Mouse (Mus musculus) gastrocnemius, postnatal 25 days (tissue): ENCODE results near the gene Grid1. TPM values are rescaled to one million over a fixed set of nuclear protein-coding genes. Genes with fewer than 3 reads are reported as not detected.

Experiments
- DNase-seq: peaks from one replicate; pipeline ENCODE4 v3.0.0; 2022
- microRNA-seq, 2 experiments: library from miRNA; unstranded; fragments of <30 nt; microRNA quantifications; one replicate each; pipeline ENCODE4 v1.2.0; 2021; ENCODE audit warnings: borderline replicate concordance in 2 of 2
- total RNA-seq, 2 experiments: library from RNA; stranded (reverse); gene quantifications; 1 replicate in 1 of 2; 2 replicates in 1 of 2; pipeline ENCODE4 v1.2.3; 2021

The Grid1 gene
- total RNA-seq, 2 experiments from 2014 or later, result not detected

DNA sequence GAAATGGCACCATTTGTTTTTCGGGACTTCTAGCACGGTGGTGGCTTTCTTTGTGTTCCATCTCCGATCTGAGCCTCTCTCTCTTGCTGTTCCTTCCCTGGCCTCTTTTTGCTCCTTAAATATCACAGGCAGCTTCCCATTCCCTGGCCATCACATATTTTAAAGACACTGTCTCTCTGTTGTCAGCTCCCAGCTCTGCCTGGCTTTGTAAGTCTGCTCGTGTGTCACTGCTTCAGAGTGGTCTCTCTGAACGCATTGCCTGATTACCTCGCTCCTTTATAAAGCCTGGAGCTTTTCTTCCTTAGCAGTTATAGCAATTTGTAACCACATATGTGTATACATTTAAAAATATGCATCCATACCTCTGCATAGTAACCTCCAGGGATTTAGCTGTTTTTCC is 648.3 kb downstream of the Grid1 start:
- DNase-seq, result no peak

DNA sequence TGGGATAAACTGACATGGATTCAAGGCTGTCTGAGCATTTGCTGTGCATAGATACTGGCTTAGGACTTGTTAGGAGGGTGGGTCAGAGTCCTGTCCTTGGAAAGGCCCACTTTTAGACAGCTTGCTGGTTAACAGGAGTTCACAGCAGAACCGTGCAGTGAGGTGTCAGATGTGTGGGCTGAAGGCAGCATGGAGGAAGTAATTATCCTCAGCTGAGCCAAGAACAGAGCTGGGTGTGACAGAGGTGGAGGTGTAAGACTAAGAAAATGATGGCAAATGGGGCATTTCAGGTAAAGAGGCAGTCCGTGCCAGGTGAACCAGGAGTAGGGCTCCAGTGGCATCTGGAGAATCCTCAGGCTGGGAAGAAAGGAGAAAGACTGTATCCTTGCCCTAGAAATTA is 666.1 kb downstream of the Grid1 start:
- DNase-seq, result no peak

DNA sequence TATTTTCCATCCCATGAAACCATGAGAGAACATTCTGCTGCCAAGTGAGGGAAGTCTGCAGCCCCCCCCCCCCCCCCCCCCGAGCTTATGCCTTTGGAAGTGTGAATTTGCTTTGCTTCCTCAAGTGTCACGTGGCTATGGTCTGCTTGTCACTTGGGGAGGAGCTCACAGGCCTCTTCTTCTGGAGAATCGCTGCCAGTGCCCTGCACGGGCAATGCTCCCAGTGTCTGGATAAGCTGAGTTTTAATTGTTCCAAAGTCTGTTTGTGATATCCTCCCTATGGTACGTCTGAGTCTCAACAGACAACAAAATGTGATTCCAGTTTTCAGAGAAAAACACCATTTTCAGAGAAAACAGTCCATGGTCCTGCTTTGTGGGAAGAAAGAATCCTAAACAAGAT is 682.4 kb downstream of the Grid1 start:
- no peak for DNase-seq

DNA sequence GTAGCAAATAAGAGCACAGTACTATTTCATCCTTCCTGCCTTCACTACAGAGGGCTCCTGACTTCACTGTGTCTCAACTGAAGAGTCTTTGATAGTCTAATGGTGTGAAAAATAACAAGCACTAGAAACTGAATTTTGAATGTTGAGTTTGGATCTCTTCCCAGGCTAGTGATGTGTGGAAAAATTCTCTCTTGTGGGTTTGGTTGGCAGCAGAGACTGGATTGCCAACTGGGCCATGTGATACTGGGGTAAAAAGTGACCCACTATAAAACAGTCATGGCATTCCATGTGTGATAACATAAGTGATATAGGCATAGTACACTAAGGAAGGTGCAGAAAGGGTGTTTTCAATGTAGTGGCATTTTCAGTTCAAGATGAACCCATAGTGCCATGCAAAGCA is 699.5 kb downstream of the Grid1 start:
- no peak for DNase-seq

DNA sequence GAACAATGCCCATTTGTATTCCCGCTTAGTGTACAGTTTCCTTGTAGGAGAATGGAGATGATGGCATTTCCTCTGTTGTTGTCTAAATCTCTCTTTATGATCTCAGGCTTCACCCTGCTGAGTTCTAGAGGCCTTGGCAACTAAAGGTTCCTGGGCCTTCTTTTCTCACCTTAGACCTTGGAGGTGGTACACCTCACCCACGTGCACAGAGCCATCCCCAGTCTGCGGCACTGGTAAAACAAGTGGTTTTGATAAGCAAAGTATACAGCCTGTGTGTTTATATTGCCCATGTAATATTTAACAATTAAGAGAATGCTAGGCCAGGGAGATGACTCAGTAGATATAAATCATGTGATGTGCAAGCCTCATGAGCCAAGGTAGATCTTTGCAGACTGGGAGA is 718.9 kb downstream of the Grid1 start:
- DNase-seq, result no peak

DNA sequence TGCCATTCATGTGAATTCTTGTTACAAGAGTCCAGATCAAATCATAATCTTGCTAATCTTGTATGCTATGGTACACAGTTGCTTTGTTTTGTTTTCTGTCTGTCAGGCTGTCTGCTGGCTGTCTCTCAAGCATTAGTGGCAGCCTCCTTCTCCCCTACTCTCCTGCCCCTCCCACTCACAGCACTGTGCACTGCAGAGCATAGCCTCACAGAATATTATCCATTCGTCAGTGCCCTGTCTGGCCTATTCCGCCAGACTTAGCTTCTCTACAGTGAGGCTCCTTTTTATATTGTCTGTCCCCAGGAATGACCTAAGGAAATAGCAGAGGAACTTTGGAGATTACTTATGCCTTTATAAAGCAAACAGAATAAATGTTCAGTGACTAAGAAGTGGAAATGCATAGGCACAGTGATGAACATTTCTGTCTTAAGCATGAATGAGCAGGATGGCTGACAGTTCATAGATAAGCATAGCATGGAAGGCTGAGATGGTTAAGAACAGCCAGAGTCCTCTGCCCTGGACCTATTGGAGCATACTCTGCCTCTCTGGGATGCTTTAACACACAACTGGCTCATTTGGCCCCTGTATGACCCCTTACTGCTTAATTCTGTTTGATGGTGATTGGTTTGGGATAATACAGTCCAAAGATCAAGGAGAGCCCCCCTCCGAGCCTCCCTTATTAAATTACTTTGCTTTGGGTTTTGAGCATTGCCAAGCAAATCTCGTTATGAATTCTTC is 721.5 kb downstream of the Grid1 start:
- no peak for DNase-seq

DNA sequence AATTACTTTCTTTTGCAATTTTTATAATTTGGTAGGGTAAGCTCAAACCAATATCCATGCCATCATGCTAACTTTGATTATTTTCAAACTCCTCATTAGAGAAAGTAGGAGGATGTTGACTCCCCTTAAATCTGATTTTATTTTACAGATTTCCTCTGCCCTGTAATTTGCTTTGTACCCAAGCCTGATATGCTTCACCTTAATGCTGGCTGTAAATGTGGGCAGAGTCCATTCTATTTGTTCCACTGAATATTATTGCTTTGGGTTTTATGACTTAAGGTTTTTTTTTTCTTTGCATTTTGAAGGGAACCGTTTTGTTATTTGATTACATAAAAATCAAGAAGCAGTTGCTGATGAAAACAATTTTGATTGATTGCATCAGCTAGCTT is 722.1 kb downstream of the Grid1 start:
- DNase-seq, result no peak

DNA sequence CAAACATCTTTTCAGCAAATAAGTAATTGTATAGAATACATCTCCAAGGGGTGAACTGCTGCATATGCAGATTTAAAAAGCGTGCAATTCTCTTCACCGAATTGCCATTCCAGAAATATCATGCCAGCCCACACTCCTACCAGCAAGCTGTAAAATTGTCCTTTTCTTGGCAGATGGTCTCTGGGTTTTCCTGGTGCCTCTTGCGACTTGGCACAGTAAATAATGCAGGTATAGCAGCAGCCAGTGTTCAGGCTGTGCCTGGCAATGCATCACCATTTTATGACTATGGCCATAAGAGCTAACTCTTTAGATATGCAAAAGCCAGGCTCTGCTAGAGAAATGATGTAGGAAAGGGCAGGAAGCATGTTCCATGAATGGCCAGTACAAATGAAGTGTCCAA is 734.4 kb downstream of the Grid1 start:
- no peak for DNase-seq

DNA sequence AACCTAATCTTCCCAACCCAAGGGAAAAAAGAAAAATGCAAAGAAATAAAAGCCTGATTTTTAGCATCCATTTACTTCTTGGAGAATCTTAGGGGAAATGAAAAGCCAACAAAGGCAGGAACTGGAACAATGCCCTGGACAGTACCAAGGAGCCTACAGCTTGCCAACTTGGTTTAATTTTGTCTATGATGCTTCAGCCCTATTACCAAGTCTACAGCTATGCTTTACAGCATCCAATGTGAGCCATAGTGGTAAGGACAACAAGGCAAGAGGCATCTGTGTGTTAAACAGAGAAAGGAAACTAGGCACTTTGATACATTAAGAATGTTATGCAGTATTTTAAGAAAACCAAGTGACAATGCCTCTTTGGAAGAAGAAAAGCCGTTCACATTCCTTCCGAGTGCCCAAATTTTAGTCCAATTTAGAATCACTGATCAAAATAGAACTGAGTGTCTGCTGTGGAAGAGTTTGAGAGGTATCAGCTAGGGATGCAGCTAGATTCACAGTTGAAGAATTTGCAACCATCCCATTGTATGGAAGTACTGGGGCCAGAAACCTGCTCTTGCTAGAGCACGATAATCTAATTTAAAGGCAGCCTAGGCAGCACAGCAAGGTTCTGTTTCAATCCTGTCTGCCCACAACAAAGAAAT is 741.5 kb downstream of the Grid1 start:
- no peak for DNase-seq

DNA sequence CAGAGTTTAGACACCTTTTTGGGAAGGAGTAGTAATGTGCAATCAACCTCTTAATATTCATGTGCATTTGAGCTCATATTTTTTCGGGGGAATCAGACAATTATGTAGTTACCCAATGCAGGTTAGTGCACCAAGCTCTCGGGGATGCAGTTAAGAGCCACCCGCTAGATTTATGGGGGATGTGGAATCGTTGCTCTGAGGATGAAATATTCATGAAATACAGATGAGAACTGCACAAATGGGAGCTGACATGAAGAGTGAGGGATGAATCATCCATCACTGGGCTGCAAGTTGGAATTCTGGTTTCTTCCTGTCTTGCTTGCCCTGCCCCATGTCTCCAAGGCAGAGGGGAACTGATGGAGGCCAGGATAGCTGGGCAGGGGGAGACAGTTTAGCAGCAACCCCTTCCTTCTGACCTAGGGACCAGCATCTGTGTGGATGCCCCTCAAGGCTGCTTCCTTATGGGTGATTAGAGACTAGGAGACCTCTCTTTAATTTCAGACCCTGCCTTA is 753.1 kb downstream of the Grid1 start:
- no peak for DNase-seq

DNA sequence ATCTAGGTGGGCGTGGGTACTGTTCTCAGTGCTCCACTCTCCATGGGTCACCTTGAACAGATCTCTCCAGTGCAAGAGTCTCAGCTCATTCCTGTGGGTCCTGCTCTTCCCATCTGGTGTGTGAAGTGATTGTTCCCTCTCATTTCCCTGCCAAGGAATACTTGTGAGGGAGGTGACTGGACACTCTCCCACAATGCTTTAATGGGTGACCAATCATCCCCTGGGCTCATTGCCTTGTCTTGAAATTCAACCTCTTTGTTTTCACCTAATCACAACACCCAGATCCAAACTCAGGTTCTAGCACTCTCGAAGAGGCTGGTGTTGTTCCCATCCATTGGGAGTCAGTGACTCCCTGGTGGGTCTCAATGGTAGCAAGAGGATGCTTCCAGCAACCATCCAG is 754.6 kb downstream of the Grid1 start:
- DNase-seq, result no peak

DNA sequence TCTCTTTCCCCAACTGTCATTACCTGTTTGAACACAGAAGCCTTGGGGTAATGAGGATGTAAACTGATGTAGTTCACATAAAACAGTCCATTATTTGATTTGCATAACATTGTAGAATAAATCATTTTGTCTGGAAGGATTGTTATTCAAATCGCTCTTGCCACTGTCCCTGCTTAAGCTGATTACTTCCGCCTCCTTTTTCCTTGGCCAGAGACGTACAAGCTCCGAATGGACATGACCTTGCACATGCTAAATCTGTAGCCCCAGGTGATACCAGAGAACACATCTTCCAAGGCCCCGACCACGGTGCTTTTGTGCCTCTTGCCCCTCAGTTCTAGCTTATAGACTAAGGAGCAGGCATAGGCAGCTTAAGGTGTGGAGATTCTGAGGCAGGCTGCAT is 755.4 kb downstream of the Grid1 start:
- no peak for DNase-seq

DNA sequence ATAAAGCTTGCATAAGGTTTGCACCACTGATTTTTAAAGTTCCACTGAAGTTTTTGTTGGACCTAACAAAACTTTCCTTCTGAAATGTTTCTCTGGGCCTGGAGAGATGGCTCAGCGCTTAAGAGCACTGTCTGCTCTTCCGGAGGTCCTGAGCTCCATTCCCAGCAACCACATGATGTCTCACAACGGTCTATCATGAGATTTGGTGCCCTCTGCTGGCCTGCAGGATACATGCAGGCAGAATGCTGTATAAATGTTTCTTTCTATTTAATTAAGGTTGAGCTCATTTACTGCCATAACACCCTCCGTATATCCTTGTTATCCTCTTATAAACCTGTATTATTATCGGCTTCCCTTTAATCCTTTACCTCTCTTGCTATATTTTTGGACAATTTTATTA is 805.8 kb downstream of the Grid1 start:
- no peak for DNase-seq

Small RNA genes lying within 50 kb of the gene (microRNA-seq; reads per million reads assigned to microRNA genes)
- 0.53 to 1.5 reads per million in 2 experiments for gene Mir346

Other genes starting within 250 kb of the Grid1 start
- gene Ldb3, start 231.4 kb upstream of the Grid1 start, total RNA-seq, result 1,000 to 10,000 TPM; 2,264 to 2,912 TPM
- not detected for gene Opn4, start 220.0 kb upstream of the Grid1 start, total RNA-seq
- 10 to 100 TPM; 31.4 to 32.3 TPM for gene Wapl, start 146.2 kb upstream of the Grid1 start, total RNA-seq